Mouse (Mus musculus) megakaryocyte, embryonic 14.5 days (primary cell): ENCODE results near the gene Ssr3.

Experiments used
- FLI1 ChIP-seq: IDR thresholded peaks from 2 replicates; pipeline ENCODE4 v1.6.1; 2012; ENCODE audit warnings: low read length, inconsistent platforms, mixed read lengths
- GATA1 ChIP-seq: IDR thresholded peaks from 3 replicates; pipeline ENCODE4 v1.6.1; 2012; ENCODE audit warnings: mixed read lengths, low read length, inconsistent platforms, borderline replicate concordance

- TF ChIP-seq GATA1 (no peak), FLI1 (no peak)
Observed at GRCm38 (mm10) chr3:65340173-65340951, 52.1 kb downstream of the Ssr3 start.
